Mouse (Mus musculus) liver, embryonic 14.5 days (tissue): ENCODE data around the gene Zswim5. TPM values are rescaled to one million over a fixed set of nuclear protein-coding genes. Genes with fewer than 3 reads are reported as not detected.
"Not testable (repeated sequence)": the region's sequence is repeated elsewhere in the genome, so short reads cannot be mapped to it uniquely, and the experiment has no call there.

Source experiments
- ATAC-seq: fragments of 200-750 bp; cut with Nextera tagmentation; 2 replicates; pipeline ENCODE4 v1.8.0; 2017; ENCODE audit warnings: moderate number of reproducible peaks, mild to moderate bottlenecking, moderate library complexity; ENCODE audit not compliant: insufficient read depth
- DNase-seq, 3 experiments: peaks; one replicate each; pipeline ENCODE4 v3.0.0-alpha.2; 2012 to 2013; ENCODE audit warnings: low read depth in 3 of 3, low spot score in 3 of 3
- H3K27ac ChIP-seq: fragments of 300-500 bp; sonication (generic); 2 replicates; pipeline ENCODE4 v1.5.1; 2014; ENCODE audit warnings: moderate library complexity, mild to moderate bottlenecking, control low read depth, inconsistent platforms
- H3K27me3 ChIP-seq: fragments of 300-500 bp; sonication (generic); 2 replicates; pipeline ENCODE4 v1.6.1; 2014; ENCODE audit warnings: mild to moderate bottlenecking, low read length, moderate library complexity; ENCODE audit not compliant: control insufficient read depth, insufficient read depth
- H3K36me3 ChIP-seq: fragments of 300-500 bp; sonication (generic); replicated peaks from 2 replicates; pipeline ENCODE4 v1.6.1; 2014; ENCODE audit warnings: low read depth; ENCODE audit not compliant: control insufficient read depth, insufficient read depth
- H3K4me1 ChIP-seq, 2 experiments: fragments of 200-500 bp in 1 of 2; fragments of 300-500 bp in 1 of 2; sonication (generic) in 1 of 2; replicated peaks; 2 replicates each; pipeline ENCODE4 v1.6.1; 2012 to 2014; ENCODE audit warnings: antibody characterized with exemption in 1 of 2, inconsistent platforms in 1 of 2, low read length in 1 of 2; ENCODE audit not compliant: control insufficient read depth in 2 of 2, insufficient read depth in 2 of 2
- H3K4me2 ChIP-seq: fragments of 300-500 bp; sonication (generic); 2 replicates; pipeline ENCODE4 v1.6.1; 2014; ENCODE audit warnings: low read depth, mild to moderate bottlenecking, control low read depth, moderate library complexity
- H3K4me3 ChIP-seq, 2 experiments: fragments of 200-500 bp in 1 of 2; fragments of 300-500 bp in 1 of 2; sonication (generic) in 1 of 2; 2 replicates each; pipeline ENCODE4 v1.5.1; 2012 to 2014; ENCODE audit warnings: low read depth in 2 of 2, low read length in 2 of 2, mild to moderate bottlenecking in 2 of 2, control low read depth in 1 of 2, inconsistent platforms in 1 of 2, moderate library complexity in 1 of 2; ENCODE audit not compliant: insufficient read depth in 1 of 2
- H3K9ac ChIP-seq: fragments of 300-500 bp; sonication (generic); replicated peaks from 2 replicates; pipeline ENCODE4 v1.6.1; 2014; ENCODE audit warnings: mild to moderate bottlenecking, control low read depth, moderate library complexity
- H3K9me3 ChIP-seq: fragments of 300-500 bp; sonication (generic); 2 replicates; pipeline ENCODE4 v1.6.1; 2016; ENCODE audit warnings: low read length, mixed read lengths; ENCODE audit not compliant: control insufficient read depth
- CTCF ChIP-seq: IDR thresholded peaks from 2 replicates; pipeline ENCODE4 v1.5.1; 2016; ENCODE audit warnings: antibody characterized with exemption, low read depth, control low read depth
- EP300 ChIP-seq: IDR thresholded peaks from 2 replicates; pipeline ENCODE4 v1.6.1; 2016; ENCODE audit warnings: antibody characterized with exemption, low read depth
- WGBS: fragments of 180-500 bp; shearing (Covaris S2); extraction: QIAGEN DNeasy Blood & Tissue Kit; methylation state at CpG from one replicate; pipeline ENCODE4 v1.1.7; 2014; ENCODE audit not compliant: insufficient replicate concordance; 5-methylcytosine and 5-hydroxymethylcytosine counted together
- polyA plus RNA-seq, 2 experiments: library from polyadenylated mRNA; depleted of rRNA in 1 of 2; stranded (reverse) in 1 of 2; unstranded in 1 of 2; fragments of >200 nt; fragmentation: Nextera tagmentation in 1 of 2; extraction: Ambion mirVana in 1 of 2; gene quantifications; 2 replicates each; pipeline versions ENCODE4 v1.2.1 to v1.2.3; 2012 to 2014

The Zswim5 gene
- polyA plus RNA-seq (2012; rRNA removed) (0.06 and 0.10 TPM in 2 replicates), polyA plus RNA-seq (2014; fragmentation: Nextera tagmentation; extraction: Ambion mirVana) (0.03 and 0.04 TPM in 2 replicates)

- no peak for TF ChIP-seq EP300
- TF ChIP-seq CTCF, result no peak
- Histone ChIP-seq H3K36me3 (no peaks in the 10 kb centered on the region), H3K27ac (no peak within 1 kb of the TSS), H3K9ac (0 out of 2 replicates have a peak within 1 kb of the TSS, but pooled peaks have one; percentile 2), H3K4me2 (peak within 1 kb of the TSS; percentile 65), H3K4me3 (peak within 1 kb of the TSS; percentile 44 to 60), H3K9me3 (no peaks in the 10 kb centered on the region), H3K27me3 (peaks cover 50% of the 10 kb centered on the region), H3K4me1 (no peaks in the 10 kb centered on the region)
- under 1% methylated on average over 100 of the region's 104 CpGs for WGBS
- DNase-seq (no peak), ATAC-seq (peak; percentile 47; the same call in 1 of the 2 replicates)
Observed at GRCm38 (mm10) chr4:116876995-116877728, at the start of gene Zswim5. Gene Zswim5, plus strand, starts transcription at chr4:116877376.

GRCm38 (mm10) chr4:116827819-116828218 is 49.4 kb upstream of the Zswim5 start:
- H3K9ac ChIP-seq, result no peak overlapping the region
- WGBS, result 0% methylated on average over 4 of the region's 4 CpGs
- peak; percentile 20; the same call in 1 of the 2 replicates for ATAC-seq

GRCm38 (mm10) chr4:116829364-116830069 is 47.7 kb upstream of the Zswim5 start:
- H3K4me3 ChIP-seq, result no peak overlapping the region
- no peak overlapping the region for H3K9ac ChIP-seq
- H3K36me3 ChIP-seq, result no peaks in the 10 kb centered on the region
- DNase-seq, result no peak
- H3K4me1 ChIP-seq, result peaks cover 0 to 3% of the 10 kb centered on the region in 2 experiments; a peak in 2 of 4 replicates
- H3K4me2 ChIP-seq, result no peak overlapping the region
- no peak for ATAC-seq
- TF ChIP-seq CTCF (no peak), EP300 (no peak)
- no peak overlapping the region for H3K27ac ChIP-seq
- no peaks in the 10 kb centered on the region for H3K27me3 ChIP-seq
- H3K9me3 ChIP-seq, result no peaks in the 10 kb centered on the region
- 50% methylated on average over 6 of the region's 6 CpGs for WGBS

More at GRCm38 (mm10) chr4:116827819-116828218, 49.4 kb upstream of the Zswim5 start:
- DNase-seq, result peak; percentile 47 to 55 (median 53)
- Histone ChIP-seq H3K4me2 (no peak overlapping the region), H3K9me3 (no peaks in the 10 kb centered on the region), H3K4me1 (peaks cover 0 to 10% of the 10 kb centered on the region in 2 experiments; a peak in 3 of 4 replicates), H3K27me3 (no peaks in the 10 kb centered on the region), H3K36me3 (no peaks in the 10 kb centered on the region), H3K4me3 (no peak overlapping the region), H3K27ac (no peak overlapping the region)
- peak; percentile 76 for TF ChIP-seq CTCF
- no peak for TF ChIP-seq EP300

GRCm38 (mm10) chr4:116830070-116830368 is 47.2 kb upstream of the Zswim5 start:
- ATAC-seq, result no peak
- no peak for DNase-seq

GRCm38 (mm10) chr4:116838999-116839398 is 38.2 kb upstream of the Zswim5 start:
- ATAC-seq (no peak), DNase-seq (no peak)
- Histone ChIP-seq H3K4me2 (no peak overlapping the region), H3K27ac (no peak overlapping the region), H3K4me3 (no peak overlapping the region), H3K9ac (no peak overlapping the region), H3K9me3 (no peaks in the 10 kb centered on the region), H3K27me3 (peaks cover 6% of the 10 kb centered on the region), H3K36me3 (no peaks in the 10 kb centered on the region), H3K4me1 (no peaks in the 10 kb centered on the region)
- 54% methylated on average over 2 of the region's 2 CpGs for WGBS
- no peak for TF ChIP-seq CTCF
- TF ChIP-seq EP300, result no peak

More at GRCm38 (mm10) chr4:116830070-116830368, 47.2 kb upstream of the Zswim5 start:
- H3K4me1 ChIP-seq, result peaks cover 0 to 1% of the 10 kb centered on the region in 2 experiments; a peak in 2 of 4 replicates
- WGBS, result 46% methylated on average over 6 of the region's 6 CpGs
- H3K27ac ChIP-seq, result no peak overlapping the region
- H3K9me3 ChIP-seq, result no peaks in the 10 kb centered on the region
- H3K9ac ChIP-seq, result no peak overlapping the region
- H3K36me3 ChIP-seq, result no peaks in the 10 kb centered on the region
- no peaks in the 10 kb centered on the region for H3K27me3 ChIP-seq
- H3K4me2 ChIP-seq, result no peak overlapping the region
- H3K4me3 ChIP-seq, result no peak overlapping the region
- TF ChIP-seq CTCF (no peak), EP300 (no peak)

GRCm38 (mm10) chr4:116840096-116840495 is 37.1 kb upstream of the Zswim5 start:
- H3K36me3 ChIP-seq, H3K4me1 ChIP-seq, ATAC-seq, H3K9me3 ChIP-seq, H3K27ac ChIP-seq, H3K4me2 ChIP-seq, DNase-seq, H3K4me3 ChIP-seq, H3K9ac ChIP-seq, H3K27me3 ChIP-seq: not testable (repeated sequence)
- WGBS, result 21% methylated on average over 19 of the region's 29 CpGs
